Mouse (Mus musculus) midbrain, postnatal 0 days (tissue): ENCODE measurements around the gene Hal. TPM values are rescaled to one million over a fixed set of nuclear protein-coding genes. Genes with fewer than 3 reads are reported as not detected.

Experiments
- ATAC-seq: fragments of 200-750 bp; cut with Nextera tagmentation; 2 replicates; pipeline ENCODE4 v1.8.0; 2017; ENCODE audit warnings: moderate number of reproducible peaks, mild to moderate bottlenecking, moderate TSS enrichment, moderate library complexity; ENCODE audit not compliant: low FRiP score
- DNase-seq: peaks from one replicate; pipeline ENCODE4 v3.0.0-alpha.2; 2015; ENCODE audit warnings: low spot score
- H3K27ac ChIP-seq: fragments of 300-500 bp; sonication (generic); 2 replicates; pipeline ENCODE4 v1.5.1; 2014; ENCODE audit warnings: low read depth, mild to moderate bottlenecking, low read length, mixed read lengths
- H3K27me3 ChIP-seq: fragments of 300-500 bp; sonication (generic); 2 replicates; pipeline ENCODE4 v1.6.1; 2014; ENCODE audit warnings: low read length, control low read depth, mixed read lengths; ENCODE audit not compliant: insufficient read depth
- H3K36me3 ChIP-seq: fragments of 300-500 bp; sonication (generic); 2 replicates; pipeline ENCODE4 v1.6.1; 2014; ENCODE audit warnings: low read length, control low read depth, mixed read lengths; ENCODE audit not compliant: insufficient read depth
- H3K4me1 ChIP-seq: fragments of 300-500 bp; sonication (generic); 2 replicates; pipeline ENCODE4 v1.6.1; 2014; ENCODE audit warnings: mild to moderate bottlenecking, control low read depth, antibody characterized with exemption, low read length, mixed read lengths; ENCODE audit not compliant: insufficient read depth
- H3K4me2 ChIP-seq: fragments of 300-500 bp; sonication (generic); 2 replicates; pipeline ENCODE4 v1.6.1; 2014; ENCODE audit warnings: low read depth, mild to moderate bottlenecking, low read length, mixed read lengths; ENCODE audit not compliant: poor library complexity, severe bottlenecking
- H3K4me3 ChIP-seq: fragments of 300-500 bp; sonication (generic); 2 replicates; pipeline ENCODE4 v1.5.1; 2014; ENCODE audit warnings: low read depth, mild to moderate bottlenecking, low read length, moderate library complexity
- H3K9ac ChIP-seq: fragments of 300-500 bp; sonication (generic); replicated peaks from 2 replicates; pipeline ENCODE4 v1.6.1; 2014; ENCODE audit warnings: mild to moderate bottlenecking, low read length, moderate library complexity, mixed read lengths; ENCODE audit not compliant: poor library complexity, severe bottlenecking
- H3K9me3 ChIP-seq: fragments of 300-500 bp; sonication (generic); 2 replicates; pipeline ENCODE4 v1.6.1; 2016; ENCODE audit warnings: low read length, control low read depth
- CTCF ChIP-seq: IDR thresholded peaks from 2 replicates; pipeline ENCODE4 v1.5.1; 2016; ENCODE audit warnings: antibody characterized with exemption, mild to moderate bottlenecking
- WGBS: fragments of 180-500 bp; shearing (Covaris S2); extraction: QIAGEN DNeasy Blood & Tissue Kit; methylation state at CpG from one replicate; pipeline ENCODE4 v1.1.7; 2014; 5-methylcytosine and 5-hydroxymethylcytosine counted together
- polyA plus RNA-seq: library from polyadenylated mRNA; unstranded; fragments of >200 nt; fragmentation: Nextera tagmentation; extraction: Ambion mirVana; gene quantifications from 2 replicates; pipeline ENCODE4 v1.2.1, GENCODE M21; 2015
- total RNA-seq: library from RNA; depleted of rRNA; stranded (reverse); fragments of >200 nt; gene quantifications from 2 replicates; pipeline ENCODE4 v1.2.3, GENCODE M21; 2014

The Hal gene
- total and polyA plus RNA-seq, 2 experiments from 2014 or later = 0.20 to 0.49 TPM

- WGBS = 89% methylated on average over 11 of the region's 11 CpGs
- ATAC-seq (no peak), DNase-seq (no peak)
- no peak overlapping the region for H3K4me3 ChIP-seq
- peaks cover 3% of the 10 kb centered on the region for H3K4me1 ChIP-seq
- 0 out of 2 replicates have a peak, but pooled peaks cover 8% of the 10 kb centered on the region for H3K36me3 ChIP-seq
- no peak overlapping the region for H3K4me2 ChIP-seq
- TF ChIP-seq CTCF = no peak
- no peak overlapping the region for H3K9ac ChIP-seq
- no peaks in the 10 kb centered on the region for H3K9me3 ChIP-seq
- H3K27me3 ChIP-seq = no peaks in the 10 kb centered on the region
- no peak overlapping the region for H3K27ac ChIP-seq
These were observed 28.5 kb upstream of the Hal start for GRCm38 (mm10) chr10:93460106-93460505.

DNA sequence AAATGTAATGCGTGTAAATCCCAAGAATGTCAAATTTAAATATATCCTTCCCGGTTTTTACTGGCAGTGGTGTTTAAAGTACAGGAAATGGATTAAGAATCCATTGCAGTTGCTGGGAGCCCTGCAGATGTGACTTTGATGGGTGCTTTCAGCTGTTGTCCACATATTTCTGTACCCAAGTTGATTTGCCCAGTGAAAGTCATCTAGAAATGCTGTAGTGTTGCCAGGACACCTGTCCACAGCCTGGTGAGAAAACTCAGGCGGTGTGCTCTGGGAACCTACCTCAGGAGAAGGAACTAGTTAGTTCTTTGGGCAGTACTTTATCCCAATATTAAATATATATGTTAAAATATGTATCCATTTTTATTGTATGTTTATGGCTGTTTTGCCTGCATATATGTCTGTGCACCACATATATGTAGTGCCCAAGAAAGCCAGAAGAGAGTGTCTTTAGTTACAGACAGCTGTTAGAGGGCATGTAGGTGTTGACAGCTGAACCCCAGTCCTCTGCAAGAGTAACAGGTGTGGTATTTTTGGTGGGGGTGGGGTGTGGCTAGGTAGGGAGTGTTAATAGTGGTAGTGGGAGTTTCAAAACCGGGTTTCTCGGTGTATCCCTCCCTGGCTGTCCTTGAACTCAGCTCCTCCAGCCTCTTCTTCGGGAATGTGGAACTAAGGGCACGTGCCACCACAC is 25.7 kb upstream of the Hal start:
- Histone ChIP-seq H3K36me3 (peaks cover 15% of the 10 kb centered on the region; the same call in 1 of the 2 replicates), H3K9ac (no peak overlapping the region), H3K9me3 (no peaks in the 10 kb centered on the region), H3K27ac (no peak overlapping the region), H3K4me3 (no peak overlapping the region), H3K27me3 (no peaks in the 10 kb centered on the region), H3K4me2 (no peak overlapping the region), H3K4me1 (no peaks in the 10 kb centered on the region)
- WGBS = 93% methylated on average over 7 of the region's 7 CpGs
- no peak for TF ChIP-seq CTCF
- DNase-seq = no peak
- no peak for ATAC-seq

- Histone ChIP-seq H3K4me2 (no peak overlapping the region), H3K27ac (no peak overlapping the region), H3K36me3 (peaks cover 15% of the 10 kb centered on the region; the same call in 1 of the 2 replicates), H3K9me3 (no peaks in the 10 kb centered on the region), H3K27me3 (no peaks in the 10 kb centered on the region), H3K4me3 (no peak overlapping the region), H3K4me1 (no peaks in the 10 kb centered on the region), H3K9ac (no peak overlapping the region)
- 77% methylated on average over 13 of the region's 13 CpGs for WGBS
- TF ChIP-seq CTCF = no peak
- DNase-seq (no peak), ATAC-seq (no peak)
These were observed 25.0 kb upstream of the Hal start for GRCm38 (mm10) chr10:93463611-93464010.

DNA sequence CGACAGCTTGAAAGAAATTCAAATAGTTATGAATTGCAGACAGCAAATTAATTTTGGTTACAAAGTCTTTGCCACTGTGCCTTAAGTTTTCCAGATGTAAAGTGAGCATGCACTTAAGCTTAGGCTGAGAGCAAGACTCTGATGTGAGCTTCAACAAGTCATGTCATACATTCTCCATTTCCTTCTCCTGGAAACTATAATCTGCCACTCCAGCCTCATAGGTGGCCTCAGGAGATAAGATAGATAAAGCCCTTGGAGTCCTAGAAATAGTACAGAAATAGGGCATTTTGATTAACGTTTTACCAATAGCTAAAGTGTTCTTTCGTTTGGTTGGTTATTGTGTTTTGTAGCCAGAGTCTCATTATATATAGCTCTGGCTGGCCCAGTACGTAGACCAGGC is 21.3 kb upstream of the Hal start:
- DNase-seq (no peak), ATAC-seq (no peak)
- Histone ChIP-seq H3K27ac (no peak overlapping the region), H3K9me3 (no peaks in the 10 kb centered on the region), H3K36me3 (peaks cover 20% of the 10 kb centered on the region), H3K4me2 (no peak overlapping the region), H3K27me3 (no peaks in the 10 kb centered on the region), H3K9ac (no peak overlapping the region), H3K4me3 (no peak overlapping the region), H3K4me1 (no peaks in the 10 kb centered on the region)
- 95% methylated on average over 4 of the region's 4 CpGs for WGBS
- TF ChIP-seq CTCF = no peak

- H3K36me3 ChIP-seq = peaks cover 20% of the 10 kb centered on the region
- ATAC-seq = no peak
- WGBS = 96% methylated on average over 3 of the region's 3 CpGs
These were observed 20.8 kb upstream of the Hal start for GRCm38 (mm10) chr10:93467791-93468190.

DNA sequence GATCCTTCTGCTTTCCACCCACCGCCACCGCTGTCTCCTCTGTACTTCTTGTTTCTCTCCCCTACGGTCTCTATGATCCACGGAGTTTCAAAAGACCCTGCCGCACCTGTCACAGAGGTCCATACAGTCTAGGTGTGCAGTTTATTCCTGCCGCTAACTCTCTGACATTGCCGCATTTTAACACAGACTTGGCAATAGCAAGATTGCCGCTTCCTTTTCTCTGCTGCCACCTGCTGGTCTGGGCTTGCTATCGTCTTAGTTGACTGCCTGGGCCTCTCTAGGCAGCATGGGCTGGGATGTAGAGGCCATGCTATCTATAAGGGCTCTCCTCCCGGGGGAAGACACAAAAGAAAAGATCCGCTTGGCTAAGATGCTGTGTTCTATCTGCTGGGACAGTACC is 17.2 kb upstream of the Hal start:
- Histone ChIP-seq H3K27me3 (no peaks in the 10 kb centered on the region), H3K36me3 (peaks cover 44% of the 10 kb centered on the region)
- WGBS = 43% methylated on average over 11 of the region's 11 CpGs

More at GRCm38 (mm10) chr10:93467791-93468190, 20.8 kb upstream of the Hal start:
- Histone ChIP-seq H3K9ac (no peak overlapping the region), H3K4me2 (no peak overlapping the region), H3K4me3 (no peak overlapping the region), H3K9me3 (no peaks in the 10 kb centered on the region), H3K4me1 (no peaks in the 10 kb centered on the region), H3K27me3 (no peaks in the 10 kb centered on the region), H3K27ac (no peak overlapping the region)
- no peak for DNase-seq
- TF ChIP-seq CTCF = no peak

More for the DNA sequence above, 17.2 kb upstream of the Hal start:
- no peaks in the 10 kb centered on the region for H3K9me3 ChIP-seq
- no peak overlapping the region for H3K27ac ChIP-seq
- H3K9ac ChIP-seq = no peak overlapping the region
- peak; percentile 91 for DNase-seq
- H3K4me2 ChIP-seq = no peak overlapping the region
- H3K4me3 ChIP-seq = no peak overlapping the region
- peak; percentile 96 for TF ChIP-seq CTCF
- ATAC-seq = peak; percentile 58
- H3K4me1 ChIP-seq = no peaks in the 10 kb centered on the region
